Mouse (Mus musculus) gastrocnemius, postnatal 36 days (tissue): ENCODE results near the gene Sult1c1. TPM values are rescaled to one million over a fixed set of nuclear protein-coding genes. Genes with fewer than 3 reads are reported as not detected.
"Not testable (repeated sequence)": the region's sequence is repeated elsewhere in the genome, so short reads cannot be mapped to it uniquely, and the experiment has no call there.

Source experiments
- DNase-seq, 2 experiments: peaks; one replicate each; pipeline ENCODE4 v3.0.0; 2022
- intact Hi-C: fragments of 180-260 bp; cut with DNase I; formaldehyde crosslinking; loops from one replicate; pipeline ENCODE4 v1.15.1; 2025
- long read RNA-seq, 2 experiments: library from polyadenylated mRNA; stranded (forward); transcript quantifications; one replicate each; pipeline ENCODE4 v2.0.0; 2021
- total RNA-seq, 2 experiments: library from RNA; stranded (reverse); gene quantifications; 2 replicates each; pipeline ENCODE4 v1.2.3; 2021

Gene Sult1c1
- not detected for total RNA-seq
- long read RNA-seq, experiment 1: 0 reads
- long read RNA-seq, experiment 2: 0 reads

DNA sequence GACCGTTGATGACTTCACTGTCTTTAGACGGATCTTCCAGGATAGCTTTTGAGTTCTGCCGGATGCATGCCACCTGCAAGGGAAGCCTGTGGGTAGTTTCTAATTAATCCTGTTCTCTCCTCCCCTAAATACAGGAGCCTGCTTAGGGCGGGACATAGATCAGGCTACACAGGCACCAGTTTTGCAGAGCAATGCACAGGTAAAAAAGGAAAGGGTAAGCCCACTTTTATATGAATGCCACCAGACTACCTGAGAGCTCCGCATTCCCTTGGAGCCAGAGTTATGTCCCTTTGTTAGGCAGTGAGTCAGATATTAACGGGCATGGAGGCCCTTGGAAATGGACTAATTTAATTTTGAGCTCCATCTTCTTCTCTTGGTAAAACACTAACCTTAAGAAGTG is at the start of gene Sult1c1:
Gene Sult1c1, minus strand, starts transcription at position 101 of the 400 bp plus-strand sequence.
- intact Hi-C loops: no loop called here
- no peak for DNase-seq

DNA sequence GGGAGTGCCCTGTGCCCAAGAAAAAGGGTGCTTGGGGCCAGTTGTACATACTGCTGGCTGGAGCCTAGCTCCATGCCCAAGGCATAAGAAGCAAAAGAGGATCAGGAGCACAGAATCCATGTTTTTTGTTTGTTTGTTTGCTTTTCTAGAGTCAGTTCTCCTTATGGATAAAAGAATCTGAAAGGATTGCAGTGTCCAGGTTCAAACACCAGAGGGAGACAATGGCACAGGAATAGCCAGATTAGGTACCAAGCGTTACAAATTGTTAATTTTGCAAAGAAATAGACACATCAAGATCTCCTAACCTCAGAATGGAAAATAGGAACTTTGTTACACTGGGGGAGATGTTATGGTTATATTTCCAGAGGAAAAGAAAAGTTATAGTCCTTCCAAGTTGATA is 23.7 kb upstream of the Sult1c1 start:
- DNase-seq: no peak
- intact Hi-C loops: no loop called here

DNA sequence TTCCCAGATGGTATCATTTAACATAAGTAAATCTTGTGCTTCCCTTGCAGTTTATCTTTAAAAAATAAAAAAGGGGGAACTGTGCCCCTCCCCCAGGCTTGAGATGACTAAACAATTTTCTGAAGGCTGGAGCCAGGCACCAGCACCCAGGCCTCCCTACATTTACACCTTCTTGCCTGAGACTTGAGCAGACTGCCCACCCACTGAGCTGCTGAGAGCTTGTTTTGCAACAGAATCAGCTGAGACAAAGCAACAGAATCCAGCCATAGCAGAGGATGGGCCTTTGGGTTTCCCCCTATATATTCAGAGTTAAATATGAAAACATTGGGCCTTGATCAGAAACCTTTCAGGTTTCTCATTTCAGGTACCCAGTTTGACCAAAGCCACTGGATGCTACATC is 20.7 kb upstream of the Sult1c1 start:
- intact Hi-C loops: no loop called here
- no peak for DNase-seq

DNA sequence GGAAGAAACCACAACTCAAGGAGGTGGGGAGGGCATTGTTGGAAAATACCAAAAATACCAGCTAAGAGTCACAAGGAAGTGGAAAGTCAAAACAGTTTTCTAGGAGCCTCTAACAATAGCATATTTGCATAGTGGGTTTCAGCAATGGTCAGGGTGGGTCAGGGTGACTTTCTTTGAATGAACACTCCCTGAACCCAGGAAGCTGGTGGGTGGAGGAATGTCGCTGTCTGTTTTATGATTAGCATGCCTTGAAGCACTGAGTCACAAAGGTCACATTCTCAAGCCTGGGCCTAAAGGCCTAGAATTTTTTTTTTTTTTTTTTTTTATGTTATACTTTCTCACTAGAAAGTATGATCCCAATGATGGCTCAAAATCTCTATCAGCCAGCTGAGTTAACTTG is 20.1 kb upstream of the Sult1c1 start:
- intact Hi-C loops, DNase-seq: not testable (repeated sequence)

DNA sequence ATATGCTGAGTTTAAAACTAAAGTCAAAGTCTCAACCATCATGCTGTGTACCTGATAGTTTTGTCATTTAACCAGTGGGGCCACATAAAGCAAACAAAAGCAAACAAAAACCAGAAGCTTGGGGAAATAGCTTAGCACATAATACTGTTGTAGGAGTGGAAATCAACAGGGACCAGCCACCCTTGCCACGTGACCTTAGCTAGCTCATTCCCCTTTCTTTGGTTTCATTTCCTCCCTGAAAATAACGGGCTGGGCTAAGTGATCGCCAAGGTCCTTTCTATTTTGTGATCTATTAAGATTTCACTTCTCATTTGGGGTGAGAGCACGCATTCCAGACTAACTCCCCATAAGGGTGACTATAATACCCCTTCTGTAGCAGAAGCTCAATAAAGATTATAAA is 13.0 kb upstream of the Sult1c1 start:
- no peak for DNase-seq
- intact Hi-C loops: no loop called here

DNA sequence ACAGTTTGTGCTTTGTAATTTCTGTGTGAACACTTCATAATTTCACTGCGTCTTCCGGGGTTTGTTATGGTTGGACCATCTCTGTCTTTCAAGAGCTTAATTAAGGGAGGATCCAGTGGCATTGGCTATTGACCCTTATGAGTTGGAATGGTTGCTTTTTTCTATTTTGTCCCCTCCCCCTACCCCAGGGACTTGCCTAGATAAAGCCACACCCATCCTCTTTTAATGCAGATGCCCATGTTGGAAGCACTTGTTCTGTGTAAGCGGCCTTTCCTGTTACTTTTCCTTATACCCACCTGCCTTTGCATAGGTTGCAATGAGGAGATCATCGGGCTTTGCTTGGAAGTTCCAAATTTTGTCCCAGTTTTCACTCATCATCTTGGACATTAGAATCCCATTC is 16.9 kb downstream of the Sult1c1 start:
- intact Hi-C loops: no loop called here
- DNase-seq: no peak

DNA sequence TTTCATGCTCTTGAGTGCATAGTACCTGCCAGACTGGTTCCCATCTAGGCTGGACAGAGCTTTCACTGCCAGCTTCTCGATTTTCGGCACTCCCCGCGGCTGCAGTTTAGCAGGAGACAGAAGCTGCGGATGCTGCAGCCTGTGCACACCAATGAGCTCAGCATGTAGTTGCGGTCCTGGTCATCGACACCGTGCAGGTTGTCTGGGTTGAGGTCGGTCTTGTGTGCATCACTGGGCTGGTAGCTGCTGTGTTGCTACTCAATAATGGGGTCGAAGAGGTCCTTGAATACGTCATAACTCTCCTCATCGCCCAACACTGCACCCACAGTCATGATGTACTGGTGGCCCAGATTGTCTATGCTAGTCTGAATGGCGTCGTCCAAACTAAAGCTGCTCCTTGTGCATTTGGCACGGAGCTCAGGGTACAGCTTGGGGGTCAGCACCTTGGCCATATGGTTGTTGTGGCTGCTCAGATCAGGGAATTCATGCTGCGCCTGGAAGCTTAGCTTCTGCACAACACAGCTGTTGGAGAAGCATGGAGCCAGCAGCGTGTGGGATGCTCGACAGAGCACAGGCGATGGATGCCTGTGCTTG is 48.8 kb downstream of the Sult1c1 start:
- DNase-seq: no peak
- intact Hi-C loops: no loop called here

DNA sequence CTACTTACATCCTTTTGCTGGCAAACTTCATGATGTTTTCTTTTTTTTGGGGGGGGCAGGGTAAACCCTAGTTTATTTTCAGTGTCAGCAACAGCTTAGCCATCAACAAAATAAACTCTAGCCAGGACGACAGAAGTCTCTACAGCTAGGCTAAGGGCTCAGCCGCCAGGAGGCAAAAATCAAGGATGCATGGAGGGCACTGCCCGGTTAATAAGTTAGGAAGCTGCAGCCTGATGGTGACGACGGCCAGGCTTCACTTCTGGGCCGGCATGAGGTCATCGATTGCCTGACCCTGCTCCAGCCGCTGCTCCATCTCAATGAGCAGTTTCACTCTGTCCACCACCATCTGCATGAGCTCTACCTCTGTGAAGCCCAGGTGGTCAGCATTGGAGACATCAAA is 49.7 kb downstream of the Sult1c1 start:
- intact Hi-C loops: no loop called here
- DNase-seq: no peak

Other genes starting within 250 kb of the Sult1c1 start
- gene Sult1c2, start 144.3 kb downstream of the Sult1c1 start, total RNA-seq: not detected